Mouse (Mus musculus): ENCODE data around the gene D930007J09Rik.

Gene D930007J09Rik

DNA sequence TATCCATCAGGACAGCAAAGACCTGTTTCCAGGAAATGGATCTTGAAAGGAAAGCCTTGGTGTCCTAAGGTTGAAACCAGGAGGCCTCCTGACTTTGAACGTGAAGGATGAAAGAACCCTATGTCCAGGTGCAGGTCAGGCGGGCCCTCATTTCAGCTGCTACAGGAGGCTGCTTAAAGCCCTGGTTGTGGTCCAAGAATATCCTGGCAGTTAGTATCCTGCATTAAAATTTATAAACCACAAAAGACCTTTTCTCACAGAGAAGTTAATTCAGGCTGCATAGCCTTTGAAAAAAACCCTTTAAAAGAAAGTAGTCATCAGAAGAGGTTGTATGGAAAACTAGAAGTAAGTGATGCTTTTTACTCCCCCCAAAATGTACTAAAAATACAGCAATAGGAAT is 41.9 kb downstream of the D930007J09Rik start:
- in situ Hi-C loops (cut with MboI; ENCODE audit: low sequenced_read_pairs), result no loop called here

DNA sequence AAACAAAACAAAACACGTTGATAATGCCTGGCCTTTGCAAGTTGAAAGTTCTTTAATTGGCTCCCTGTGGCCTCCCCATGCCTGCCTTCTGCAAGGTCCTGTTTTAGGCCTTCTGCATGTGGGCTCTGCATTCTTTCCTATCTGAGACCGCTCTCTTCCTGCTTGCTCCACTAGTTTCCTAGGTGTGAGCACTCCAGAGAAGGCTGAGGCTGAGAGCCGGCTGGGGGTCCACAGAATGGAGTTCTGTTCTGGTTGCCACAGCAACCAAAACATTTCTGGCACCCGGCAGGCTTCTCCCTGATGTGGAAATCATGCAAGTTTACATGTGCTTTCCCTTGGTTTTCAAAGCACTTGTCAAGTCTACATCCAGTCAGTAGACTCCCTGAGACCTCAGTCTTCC is 43.6 kb downstream of the D930007J09Rik start:
- in situ Hi-C loops (cut with MboI; ENCODE audit: low sequenced_read_pairs), result no loop called here

Measured in CH12F3 (cell line).